Mouse (Mus musculus) layer of hippocampus, postnatal 25 days (tissue): ENCODE measurements around the gene Mettl16. TPM values are rescaled to one million over a fixed set of nuclear protein-coding genes. Genes with fewer than 3 reads are reported as not detected.
A peak's percentile ranks its signal among the peaks of the same experiment; 100 is the strongest.

Source experiments
- DNase-seq, 2 experiments: peaks; one replicate each; pipeline ENCODE4 v3.0.0; 2022; ENCODE audit warnings: mixed read lengths in 2 of 2, low spot score in 1 of 2; ENCODE audit errors: extremely low spot score in 1 of 2
- total RNA-seq, 2 experiments: library from RNA; stranded (reverse); gene quantifications; 2 replicates each; pipeline ENCODE4 v1.2.3; 2021

Mettl16 gene
- total RNA-seq, 2 experiments from 2014 or later = 27.0 to 27.5 TPM

DNA sequence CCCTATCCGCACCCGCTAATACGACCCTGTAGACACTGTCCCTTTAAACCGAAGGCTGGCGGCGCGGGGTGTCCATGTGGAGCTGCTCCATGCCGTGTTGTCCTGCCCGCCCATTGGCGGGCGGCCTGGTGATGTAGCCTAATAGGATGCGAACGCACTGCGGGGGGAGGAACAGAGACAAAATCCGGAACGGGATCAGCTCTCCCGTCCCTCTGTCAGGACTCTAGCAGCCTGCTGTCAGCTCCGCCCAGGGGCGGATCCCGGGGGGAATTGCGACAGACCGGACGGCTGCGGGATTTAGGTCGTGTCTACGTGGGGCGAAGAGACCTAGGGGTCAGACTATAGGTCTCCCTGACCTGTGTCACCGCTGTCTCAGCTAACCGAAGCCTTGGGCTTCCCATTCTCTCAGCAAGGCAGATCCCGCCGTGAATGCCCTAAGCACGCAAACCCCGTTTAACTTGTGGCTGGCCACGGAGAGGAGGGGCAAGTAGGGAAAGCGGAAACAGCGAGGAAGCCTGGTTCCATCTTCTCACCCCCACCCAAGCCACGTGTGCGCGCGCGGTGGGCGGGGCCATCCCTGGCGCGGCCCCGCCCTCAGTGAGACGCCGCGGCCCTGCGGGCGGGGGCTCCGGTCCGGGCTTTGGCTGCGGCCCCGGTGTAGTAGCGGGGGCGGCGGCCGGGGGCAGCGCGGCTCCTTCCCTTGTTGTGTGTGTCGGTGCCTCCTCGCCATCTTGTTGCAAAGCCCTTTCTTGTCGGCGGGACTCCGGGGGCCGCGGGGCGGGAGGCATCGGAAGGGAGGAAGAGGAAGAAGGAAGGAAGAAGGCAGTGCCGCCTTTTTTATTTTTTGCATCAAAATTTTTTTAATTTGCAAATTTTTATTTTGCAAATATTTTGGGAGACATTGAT is 59.9 kb downstream of the Mettl16 start, which contains the start of gene Mnt:
TSS of gene Mnt (plus strand) at position 665 of the 906 bp plus-strand sequence.
- peak; percentile 88 to 94 for DNase-seq

GRCm38 (mm10) chr11:74831191-74831605 is 60.6 kb downstream of the Mettl16 start:
- no peak for DNase-seq

DNA sequence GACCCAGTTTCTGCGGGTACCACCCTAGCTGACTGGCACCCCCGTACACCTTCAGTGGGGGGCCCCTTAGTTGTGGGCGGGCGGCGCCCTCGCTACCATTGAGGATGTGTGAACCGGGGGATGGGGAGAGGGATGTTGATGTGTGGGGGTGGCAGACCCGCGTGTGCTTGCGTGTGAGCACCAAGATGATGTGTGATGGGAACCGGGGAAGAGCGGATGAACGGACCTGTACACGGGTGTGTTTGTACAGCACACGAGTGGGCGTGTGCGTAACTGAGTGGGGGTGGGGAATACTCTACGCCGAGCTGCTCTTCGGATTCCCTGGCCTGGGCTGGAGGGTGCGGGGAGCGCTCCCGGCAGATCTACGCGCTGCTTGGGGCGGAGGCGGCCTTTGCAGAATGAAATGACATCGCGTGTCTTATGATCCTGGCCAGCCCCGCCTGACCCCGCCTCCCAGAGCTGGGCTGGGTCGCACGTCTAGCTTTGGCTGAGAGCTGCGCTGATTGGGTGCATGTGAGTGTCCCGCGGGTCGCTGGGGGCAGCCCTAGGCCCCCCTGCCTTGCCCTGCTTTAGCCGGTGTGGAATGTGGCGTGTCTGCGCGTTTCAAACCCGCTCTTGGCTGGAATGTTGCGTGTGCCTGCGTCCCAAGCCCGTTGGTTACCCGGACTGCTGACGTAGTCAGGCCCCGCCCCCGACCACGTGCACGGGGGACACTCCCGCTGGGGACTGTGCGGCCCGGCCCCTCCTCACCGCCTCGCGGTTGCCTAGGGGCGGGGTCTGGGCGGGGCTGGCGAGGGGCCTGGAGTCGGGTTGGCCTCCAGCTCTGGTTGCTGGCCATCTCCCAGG is 61.2 kb downstream of the Mettl16 start:
- peak; percentile 93 to 99 for DNase-seq

- no peak for DNase-seq
These were observed 62.0 kb downstream of the Mettl16 start for GRCm38 (mm10) chr11:74832503-74833143.

GRCm38 (mm10) chr11:74833536-74834358 is 63.1 kb downstream of the Mettl16 start:
- DNase-seq = no peak

GRCm38 (mm10) chr11:74834359-74834638 is 63.7 kb downstream of the Mettl16 start:
- no peak for DNase-seq

- DNase-seq = no peak
These were observed 64.1 kb downstream of the Mettl16 start for GRCm38 (mm10) chr11:74834650-74835277.

GRCm38 (mm10) chr11:74835593-74836224 is 65.1 kb downstream of the Mettl16 start:
- no peak for DNase-seq

DNA sequence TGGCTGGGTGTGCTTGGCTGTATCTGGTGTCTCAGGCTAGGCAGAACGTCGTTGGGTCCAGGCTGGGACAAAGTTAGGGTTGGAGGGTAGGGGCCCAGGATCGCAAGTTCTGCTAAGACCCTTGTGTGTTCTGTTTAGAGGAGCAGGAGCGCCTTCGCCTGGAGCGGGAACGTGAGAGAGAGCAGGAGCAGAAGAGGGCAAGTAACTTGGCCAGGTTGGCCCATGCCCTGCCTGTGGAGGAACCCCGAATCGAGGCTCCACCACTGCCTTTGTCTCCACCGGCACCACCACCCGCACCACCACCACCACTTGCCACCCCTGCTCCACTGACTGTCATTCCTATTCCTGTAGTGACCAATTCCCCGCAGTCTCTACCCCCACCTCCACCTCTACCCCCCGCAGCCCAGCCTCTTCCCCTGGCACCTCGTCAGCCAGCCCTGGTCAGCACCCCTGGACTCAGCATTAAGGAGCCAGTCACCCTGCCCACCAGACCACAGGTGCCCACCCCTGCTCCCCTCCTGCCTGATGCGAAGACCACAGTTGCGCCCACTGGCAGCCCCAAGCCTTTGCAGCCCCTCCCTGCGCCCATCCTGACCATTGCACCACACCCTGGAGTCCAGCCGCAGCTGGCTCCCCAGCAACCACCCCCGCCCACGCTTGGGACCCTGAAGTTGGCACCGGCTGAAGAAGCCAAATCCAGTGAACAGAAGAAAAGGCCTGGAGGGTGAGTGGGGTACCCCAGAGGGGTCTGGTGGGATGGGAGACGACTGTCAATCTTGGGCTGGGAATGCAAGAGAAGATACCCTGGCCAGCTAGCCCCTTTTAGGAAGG is 65.8 kb downstream of the Mettl16 start:
- DNase-seq = no peak

- DNase-seq = no peak
These were observed 66.5 kb downstream of the Mettl16 start for GRCm38 (mm10) chr11:74837056-74837693.

DNA sequence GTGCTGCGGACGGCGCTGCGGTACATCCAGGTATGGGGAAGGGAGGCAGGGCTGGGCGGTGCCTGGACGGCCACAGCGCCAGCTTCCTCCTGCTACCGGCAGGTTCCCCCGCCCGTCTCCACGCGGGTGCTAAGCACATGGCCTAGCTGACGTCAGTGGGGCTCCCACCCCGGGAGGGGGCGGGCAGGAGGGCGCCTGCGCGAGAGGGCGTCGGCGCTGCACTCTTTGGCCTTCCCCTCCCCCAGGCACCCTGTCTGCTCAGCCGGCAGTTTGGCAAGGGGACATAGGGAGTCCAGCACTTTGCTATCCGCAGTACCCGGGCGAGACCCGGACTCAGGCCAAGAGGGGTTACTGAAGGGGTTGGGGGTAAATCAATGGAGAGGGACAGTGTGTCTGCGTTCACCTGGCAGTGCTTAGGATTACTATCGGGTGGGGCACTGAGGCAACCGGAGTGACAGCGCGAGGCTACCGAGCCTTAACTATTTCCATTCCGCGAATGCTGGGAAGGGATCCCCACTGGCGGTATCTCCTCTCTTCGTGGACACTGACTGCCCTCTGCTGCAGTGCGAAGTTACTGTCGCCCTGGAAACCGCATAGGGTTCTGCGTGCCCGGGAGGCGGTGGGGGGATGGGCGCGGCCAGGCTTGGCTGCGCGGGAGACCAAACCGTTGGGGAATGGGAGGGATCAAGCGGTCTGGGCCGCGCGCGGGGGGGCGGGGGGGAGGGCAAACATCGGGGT is 67.2 kb downstream of the Mettl16 start:
- peak; percentile 76 to 82 for DNase-seq

DNA sequence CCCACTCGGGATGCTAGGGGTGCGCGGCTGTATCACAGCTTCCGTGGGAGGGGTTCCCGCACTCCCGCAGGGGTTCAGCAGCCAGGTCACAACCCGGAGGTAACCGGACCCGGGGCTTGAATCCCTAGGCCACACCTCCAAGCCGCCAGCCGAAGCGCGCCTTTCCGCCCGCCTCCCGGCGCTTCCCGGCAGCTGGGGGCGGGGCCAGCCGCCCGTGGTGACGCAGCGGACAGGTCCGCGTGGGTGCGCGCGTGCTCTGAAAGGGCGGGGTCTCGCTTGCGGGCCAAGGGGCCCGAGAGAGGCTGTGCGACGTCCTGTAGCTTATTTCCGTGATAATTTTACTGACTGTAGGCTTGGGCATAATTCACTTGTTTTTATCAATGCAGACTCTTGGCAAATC is 67.8 kb downstream of the Mettl16 start:
- peak; percentile 72 to 84 for DNase-seq

DNA sequence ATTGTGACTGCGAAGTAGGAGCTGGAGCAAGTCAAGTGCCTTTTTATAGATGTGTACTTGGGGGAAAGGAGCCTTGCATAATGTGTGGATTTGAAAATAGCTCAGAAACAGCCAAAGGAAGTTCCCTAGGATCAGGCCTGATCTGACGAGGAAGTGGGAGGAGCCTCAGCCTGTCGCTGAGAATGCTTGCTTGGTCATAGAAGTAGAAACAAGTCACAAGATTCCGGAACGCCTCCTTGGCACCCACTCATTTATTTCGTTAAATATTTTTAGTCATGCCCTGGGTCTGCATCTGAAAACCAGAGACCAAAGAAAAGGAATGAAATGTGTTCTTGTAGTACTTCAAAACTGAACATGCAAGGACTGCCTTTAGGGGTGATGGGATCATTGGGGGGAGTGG is 68.3 kb downstream of the Mettl16 start:
- DNase-seq = no peak

DNA sequence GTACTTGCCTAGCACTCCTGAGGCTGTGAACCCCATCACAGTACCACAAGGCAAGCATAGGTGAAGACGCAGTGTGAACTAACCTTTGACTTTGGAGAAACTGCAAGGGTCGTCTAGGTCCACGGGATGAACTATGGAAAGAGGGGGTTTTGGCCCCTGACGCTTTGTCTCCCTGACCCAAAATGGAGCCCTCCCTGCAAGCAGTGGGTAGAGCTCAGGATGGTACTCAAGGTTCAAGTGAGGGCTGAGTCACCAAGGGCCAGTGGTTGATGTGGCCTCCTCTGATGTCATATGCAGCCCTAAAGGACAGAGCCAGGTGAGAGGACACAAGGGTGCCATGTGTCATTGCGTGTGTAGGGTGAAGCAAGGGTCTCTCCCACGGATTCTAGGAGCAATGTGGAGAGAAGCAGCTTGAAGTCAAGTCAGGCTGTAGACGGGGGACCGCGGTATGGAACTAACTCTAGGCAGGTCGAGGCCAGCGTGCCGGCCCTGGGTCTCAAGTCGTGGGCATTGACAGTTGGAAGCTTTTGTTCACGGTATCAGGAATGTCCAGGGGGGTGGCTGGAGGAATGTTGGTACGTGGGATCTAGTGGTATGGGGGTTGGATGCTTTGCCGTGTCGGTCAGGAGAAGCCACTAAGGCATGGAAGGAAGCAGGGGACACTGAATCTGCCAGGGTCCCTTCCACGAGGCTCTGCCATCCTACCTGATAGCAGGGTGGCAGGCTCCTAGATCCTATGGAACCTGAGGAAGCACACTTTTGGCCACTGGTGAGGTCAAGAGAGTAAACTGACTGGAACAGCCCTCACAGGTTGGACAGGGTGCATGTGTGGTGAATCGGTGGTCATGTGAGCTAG is 69.5 kb downstream of the Mettl16 start:
- no peak for DNase-seq

- no peak for DNase-seq
These were observed 70.1 kb downstream of the Mettl16 start for GRCm38 (mm10) chr11:74840739-74841138.

- DNase-seq = no peak
These were observed 70.7 kb downstream of the Mettl16 start for GRCm38 (mm10) chr11:74841366-74841765.
